Mouse (Mus musculus): Measurements from ENCODE around the gene Ryk.

Gene Ryk

DNA sequence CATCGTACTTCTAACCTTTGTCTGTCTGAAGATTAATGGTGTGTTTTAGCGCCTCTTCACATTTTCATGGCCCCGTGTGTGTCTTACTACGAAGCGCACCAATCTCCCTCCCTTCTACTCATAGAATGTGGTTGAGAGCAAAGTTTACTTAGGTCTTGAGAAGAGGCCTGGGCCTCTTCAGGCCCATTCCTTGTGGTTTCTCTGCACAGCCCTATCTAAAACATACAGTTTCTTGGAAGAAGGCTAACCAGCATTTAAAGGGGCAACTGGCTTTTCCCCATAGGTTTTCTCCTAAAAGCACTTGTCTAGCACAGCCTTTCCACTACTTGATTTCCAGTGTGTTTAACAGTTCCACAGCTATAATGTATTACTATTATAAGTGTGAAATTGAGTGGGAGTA, 24.7 kb downstream of the Ryk start:
- DNase-seq: no peak

DNA sequence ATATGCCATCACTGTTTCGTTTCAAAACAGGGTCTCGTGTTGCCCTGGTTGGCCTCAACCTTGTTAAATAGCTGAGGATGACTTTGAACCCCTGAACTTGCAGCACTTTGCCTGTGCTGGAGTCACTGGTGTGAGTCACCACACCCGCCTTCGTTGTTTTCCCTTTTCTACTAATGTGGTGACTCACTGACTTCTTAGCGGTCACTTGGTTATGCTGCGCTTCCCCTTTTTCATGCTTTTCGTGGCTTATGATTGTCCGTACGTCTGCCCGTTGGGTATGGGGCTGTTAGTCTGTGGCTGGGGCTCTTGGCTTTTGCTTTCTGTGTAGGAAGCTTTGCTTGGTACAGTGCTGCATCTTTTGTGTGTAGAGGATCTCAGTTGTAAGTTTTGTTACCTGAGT, 25.2 kb downstream of the Ryk start:
- no peak for DNase-seq

DNA sequence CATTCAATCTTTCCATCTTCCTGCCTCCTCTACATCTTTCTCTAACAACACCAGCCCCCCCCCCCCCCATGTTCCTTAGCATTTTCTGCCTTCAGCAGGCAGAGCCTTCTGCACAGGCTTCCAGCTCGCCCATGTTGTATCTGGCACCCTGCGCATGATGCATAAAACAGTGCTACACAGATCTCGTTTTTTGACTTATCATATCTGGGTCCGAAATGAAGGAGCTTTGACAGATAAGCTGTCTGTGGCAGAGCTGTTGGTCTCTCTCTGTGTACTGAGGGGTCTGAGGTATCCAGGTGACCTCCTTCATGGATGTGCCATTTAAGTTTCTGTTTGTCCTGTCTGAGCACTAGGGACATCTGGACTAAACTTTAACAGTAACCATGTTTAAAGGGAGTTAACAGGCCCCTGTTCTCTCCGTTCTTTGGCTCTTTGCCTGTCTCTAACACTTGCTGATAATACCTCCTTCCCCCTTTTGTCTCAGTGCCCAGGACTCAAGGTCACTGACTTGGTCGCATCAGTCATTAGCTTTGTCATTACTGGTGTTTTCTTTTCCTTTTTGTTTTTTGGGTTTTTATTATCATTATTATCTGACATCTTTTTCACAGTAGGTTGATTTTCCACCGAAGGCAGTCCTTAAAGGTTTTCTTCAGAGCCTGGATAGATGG, 26.2 kb downstream of the Ryk start:
- DNase-seq: no peak

GRCm38 (mm10) chr9:102861789-102862188, 27.1 kb downstream of the Ryk start:
- DNase-seq: no peak

GRCm38 (mm10) chr9:102862260-102862659, 27.5 kb downstream of the Ryk start:
- DNase-seq: no peak

- peak; percentile 74 for DNase-seq
Observed at GRCm38 (mm10) chr9:102863876-102864545, 29.3 kb downstream of the Ryk start.

GRCm38 (mm10) chr9:102864931-102865330, 30.2 kb downstream of the Ryk start:
- DNase-seq: no peak

GRCm38 (mm10) chr9:102865946-102866737, 31.4 kb downstream of the Ryk start:
- DNase-seq: no peak

DNA sequence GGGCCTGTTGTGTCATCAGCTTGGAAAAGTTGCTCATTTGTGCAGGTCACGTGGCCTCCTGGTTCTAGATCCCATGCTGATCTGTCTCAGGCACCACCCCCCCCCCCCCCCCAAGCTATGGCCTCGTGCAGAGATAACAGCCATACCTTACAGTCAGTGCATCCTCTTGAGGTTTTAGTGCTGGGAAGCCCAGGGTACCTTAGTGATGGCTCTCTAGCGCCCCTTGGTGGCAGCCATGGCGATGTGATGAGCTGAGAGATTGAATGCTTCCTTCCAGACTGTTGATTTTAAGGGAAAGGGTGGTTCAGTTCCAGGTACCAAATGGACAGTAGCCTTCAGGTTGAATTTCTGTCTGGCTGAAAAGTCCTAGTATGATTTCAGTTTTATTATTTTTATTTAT, 32.2 kb downstream of the Ryk start:
- peak; percentile 83 for DNase-seq

DNA sequence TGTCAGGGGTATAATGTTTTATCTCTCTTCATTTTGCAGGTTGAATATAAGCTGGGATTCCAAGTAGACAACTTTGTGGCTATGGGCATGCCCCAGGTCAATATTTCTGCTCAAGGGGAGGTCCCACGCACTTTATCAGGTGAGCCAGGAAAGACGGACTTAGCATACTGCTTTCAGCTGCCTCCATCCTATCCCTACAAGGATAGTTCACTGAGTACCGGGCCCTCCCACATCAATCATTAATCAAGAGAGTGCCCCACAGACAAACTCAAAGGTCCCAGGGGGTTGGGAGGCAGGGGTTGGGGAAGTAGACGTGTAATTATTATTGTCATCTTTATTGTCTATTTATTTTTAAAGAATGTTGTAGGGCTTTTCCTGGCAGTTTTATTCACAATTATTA, 32.8 kb downstream of the Ryk start:
- DNase-seq: no peak

DNA sequence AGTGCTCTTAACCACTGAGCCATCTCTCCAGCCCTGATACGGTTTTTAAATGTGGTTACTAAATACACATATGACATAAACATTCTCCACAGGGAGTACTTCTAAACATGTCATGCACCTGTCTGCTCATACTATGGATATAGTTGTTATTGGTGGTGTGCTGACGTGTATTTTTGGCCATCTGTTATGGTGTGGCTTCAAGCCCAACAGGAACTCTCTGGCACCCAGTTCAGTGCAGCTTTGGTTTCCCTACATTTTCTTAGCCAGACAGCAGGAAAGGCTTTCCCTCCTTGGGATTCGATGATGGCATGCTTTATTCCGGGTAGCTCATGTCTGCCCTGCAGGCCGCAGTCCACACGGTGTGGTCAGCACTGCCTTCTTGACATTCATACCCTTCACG, 33.7 kb downstream of the Ryk start:
- DNase-seq: no peak

- DNase-seq: no peak
Observed at GRCm38 (mm10) chr9:102876054-102876690, 41.5 kb downstream of the Ryk start.

DNA sequence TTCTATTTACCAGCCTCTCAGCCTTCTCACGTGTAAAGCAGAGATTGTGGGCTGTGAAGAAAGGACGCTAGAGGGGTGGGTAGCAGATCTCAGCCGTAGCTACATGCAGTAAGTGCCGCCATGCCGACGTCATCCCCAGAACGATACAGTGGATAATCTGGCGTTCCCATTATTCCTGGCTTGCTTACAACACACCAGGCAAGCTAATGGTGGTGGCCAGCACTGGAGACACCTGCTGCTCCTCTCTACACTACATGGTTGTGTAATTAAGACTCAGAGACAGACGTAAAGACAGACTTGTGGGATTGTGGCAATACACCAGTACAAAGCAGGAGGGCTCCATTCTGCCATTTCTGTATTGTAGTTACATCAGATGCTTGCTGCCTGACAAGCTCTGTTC, 43.2 kb downstream of the Ryk start:
- DNase-seq: no peak

GRCm38 (mm10) chr9:102879545-102879944, 44.8 kb downstream of the Ryk start:
- DNase-seq: no peak

- no peak for DNase-seq
Observed at GRCm38 (mm10) chr9:102884703-102885102, 50.0 kb downstream of the Ryk start.

GRCm38 (mm10) chr9:102890166-102890565, 55.4 kb downstream of the Ryk start:
- no peak for DNase-seq

DNA sequence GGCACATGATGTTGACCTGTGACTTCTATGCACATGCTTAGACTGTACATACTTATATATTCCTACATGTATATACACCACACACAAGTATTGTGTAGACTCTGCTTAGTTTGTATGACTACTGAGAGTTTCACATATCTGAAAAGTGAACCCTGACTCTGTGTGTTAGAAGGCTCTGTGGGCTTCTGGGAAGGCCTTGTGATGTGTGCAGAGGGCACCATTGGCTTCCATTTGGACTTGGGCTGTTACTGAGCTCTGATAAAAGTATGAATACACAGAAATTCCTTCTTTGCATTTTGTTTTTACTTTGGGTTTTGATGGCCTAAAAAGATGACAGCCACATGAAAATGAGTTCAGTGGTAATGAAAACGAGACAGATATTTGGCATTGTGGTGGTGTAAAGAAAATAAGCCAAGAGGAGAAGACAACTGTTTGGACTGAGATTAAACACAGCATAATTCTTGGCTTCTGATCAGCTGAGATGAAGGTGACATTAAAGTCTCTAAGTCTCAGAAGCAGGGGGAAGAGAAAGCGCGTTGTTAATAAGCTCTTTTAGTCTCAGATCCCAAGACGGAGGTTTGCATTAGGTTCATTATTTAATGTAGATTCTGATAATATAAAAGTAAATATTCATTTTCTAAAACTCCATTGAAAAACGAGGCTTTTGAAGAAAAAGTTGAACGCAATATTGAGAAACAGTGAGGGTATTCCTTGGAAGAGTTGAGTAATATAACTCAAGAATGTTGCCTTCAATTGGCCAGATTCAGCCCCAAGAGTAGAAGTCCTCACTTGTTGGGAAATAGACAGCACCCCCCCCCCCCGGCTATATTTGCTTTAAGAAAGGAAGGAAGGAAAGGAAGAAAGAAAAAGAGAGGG, 58.0 kb downstream of the Ryk start:
- DNase-seq: no peak

GRCm38 (mm10) chr9:102893356-102893870, 58.7 kb downstream of the Ryk start:
- DNase-seq: no peak

- DNase-seq: no peak
Observed at GRCm38 (mm10) chr9:102899916-102900315, 65.2 kb downstream of the Ryk start.

GRCm38 (mm10) chr9:102902308-102902707, 67.6 kb downstream of the Ryk start:
- no peak for DNase-seq

DNA sequence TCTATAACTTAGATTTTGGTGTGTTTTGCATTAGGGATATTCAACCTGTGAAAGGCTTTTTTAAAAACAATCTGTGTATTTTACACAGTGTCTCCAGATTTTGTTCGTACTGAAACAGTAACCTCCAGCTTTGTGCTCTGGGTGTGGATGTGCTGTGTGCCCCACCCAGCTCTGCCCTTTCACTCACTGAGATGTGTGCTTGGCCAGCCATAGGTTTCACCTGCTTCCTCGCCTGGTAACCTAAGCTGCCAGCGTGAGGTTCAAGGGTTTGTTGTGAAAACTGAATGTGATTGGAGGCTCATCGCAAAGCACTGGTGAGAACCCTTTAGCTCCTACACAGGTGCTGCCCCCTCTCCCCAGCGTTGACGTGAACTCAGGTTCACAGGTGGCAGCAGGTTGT, 70.2 kb downstream of the Ryk start:
- no peak for DNase-seq

GRCm38 (mm10) chr9:102906781-102907180, 72.1 kb downstream of the Ryk start:
- no peak for DNase-seq

Data from right cerebral cortex, postnatal 14 days (tissue).